Mouse (Mus musculus) embryonic facial prominence, embryonic 14.5 days (tissue): Measurements from ENCODE around the gene Kif16b. TPM values are rescaled to one million over a fixed set of nuclear protein-coding genes. Genes with fewer than 3 reads are reported as not detected.

ENCODE experiments used
- ATAC-seq: fragments of 200-750 bp; cut with Nextera tagmentation; 2 replicates; pipeline ENCODE4 v1.8.0; 2017; ENCODE audit warnings: low read depth, moderate number of reproducible peaks, moderate TSS enrichment
- DNase-seq: peaks from one replicate; pipeline ENCODE4 v3.0.0-alpha.2; 2015; ENCODE audit warnings: low spot score
- H3K27ac ChIP-seq: fragments of 300-500 bp; sonication (generic); replicated peaks from 2 replicates; pipeline ENCODE4 v1.5.1; 2014; ENCODE audit warnings: low read depth, mild to moderate bottlenecking, low read length, moderate library complexity
- H3K27me3 ChIP-seq: fragments of 300-500 bp; sonication (generic); replicated peaks from 2 replicates; pipeline ENCODE4 v1.6.1; 2014; ENCODE audit warnings: low read length; ENCODE audit not compliant: control insufficient read depth, insufficient read depth
- H3K36me3 ChIP-seq: fragments of 300-500 bp; sonication (generic); 2 replicates; pipeline ENCODE4 v1.6.1; 2014; ENCODE audit warnings: low read length, mixed read lengths; ENCODE audit not compliant: control insufficient read depth, insufficient read depth
- H3K4me1 ChIP-seq: fragments of 300-500 bp; sonication (generic); 2 replicates; pipeline ENCODE4 v1.6.1; 2014; ENCODE audit warnings: antibody characterized with exemption, low read length; ENCODE audit not compliant: control insufficient read depth, insufficient read depth
- H3K4me2 ChIP-seq: fragments of 300-500 bp; sonication (generic); 2 replicates; pipeline ENCODE4 v1.6.1; 2014; ENCODE audit warnings: low read depth, mild to moderate bottlenecking, low read length, moderate library complexity, mixed read lengths
- H3K4me3 ChIP-seq: fragments of 300-500 bp; sonication (generic); 2 replicates; pipeline ENCODE4 v1.5.1; 2014; ENCODE audit warnings: low read depth, mild to moderate bottlenecking, low read length
- H3K9ac ChIP-seq: fragments of 300-500 bp; sonication (generic); 2 replicates; pipeline ENCODE4 v1.6.1; 2014; ENCODE audit warnings: low read depth, mild to moderate bottlenecking, low read length, moderate library complexity, mixed read lengths
- H3K9me3 ChIP-seq: fragments of 300-500 bp; sonication (generic); 2 replicates; pipeline ENCODE4 v1.6.1; 2016; ENCODE audit warnings: low read length; ENCODE audit not compliant: control insufficient read depth
- WGBS: fragments of 180-500 bp; shearing (Covaris S2); extraction: QIAGEN DNeasy Blood & Tissue Kit; methylation state at CpG from one replicate; pipeline ENCODE4 v1.1.7; 2014; 5-methylcytosine and 5-hydroxymethylcytosine counted together
- polyA plus RNA-seq: library from polyadenylated mRNA; unstranded; fragments of >200 nt; fragmentation: Nextera tagmentation; extraction: Ambion mirVana; gene quantifications from 2 replicates; pipeline ENCODE4 v1.2.1, GENCODE M21; 2014

Kif16b gene
- polyA plus RNA-seq, 1 experiment from 2014 or later, result 10.6 TPM

DNA sequence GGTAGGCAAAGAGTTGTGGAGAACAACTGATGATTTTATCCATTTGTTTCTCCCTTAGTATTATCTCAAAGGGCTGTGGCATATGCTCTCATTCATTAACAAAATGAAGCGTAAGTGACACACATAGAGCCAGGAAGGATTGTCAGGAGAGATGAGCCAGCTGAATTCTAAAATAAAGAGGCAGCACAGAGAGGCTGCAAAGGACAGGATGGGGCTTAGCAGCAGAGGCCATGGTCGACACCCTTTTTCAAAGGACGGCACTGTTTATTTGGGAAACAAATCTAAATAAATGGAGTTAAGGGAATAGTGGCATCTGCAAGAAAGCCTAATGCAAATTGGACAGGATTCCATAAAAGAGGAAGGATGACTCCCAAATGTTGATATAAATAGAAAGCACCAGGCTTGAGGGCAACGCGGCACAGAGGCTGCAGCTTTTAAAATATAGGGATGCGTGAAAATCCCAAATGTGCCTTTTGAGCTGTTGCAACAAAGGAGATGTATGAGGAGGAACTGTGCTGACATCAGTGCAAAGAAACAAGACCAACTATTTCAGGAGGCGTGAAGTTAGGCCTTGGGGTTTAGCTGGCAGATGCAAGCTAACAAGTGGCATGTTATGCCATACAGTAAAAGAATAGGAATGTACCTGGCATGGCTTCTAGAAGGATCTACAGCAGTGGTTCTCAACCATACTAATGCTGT, 265.6 kb downstream of the Kif16b start:
- H3K9me3 ChIP-seq, result no peaks in the 10 kb centered on the region
- no peaks in the 10 kb centered on the region for H3K36me3 ChIP-seq
- DNase-seq (no peak), ATAC-seq (no peak)
- no peak overlapping the region for H3K9ac ChIP-seq
- H3K27me3 ChIP-seq, result no peaks in the 10 kb centered on the region
- H3K4me2 ChIP-seq, result no peak overlapping the region
- H3K4me3 ChIP-seq, result no peak overlapping the region
- no peaks in the 10 kb centered on the region for H3K4me1 ChIP-seq
- WGBS, result 80% methylated on average over 7 of the region's 7 CpGs
- no peak overlapping the region for H3K27ac ChIP-seq

- no peak overlapping the region for H3K27ac ChIP-seq
- H3K27me3 ChIP-seq, result no peaks in the 10 kb centered on the region
- whole genome bisulfite sequencing, result 74% methylated on average over 6 of the region's 6 CpGs
- H3K36me3 ChIP-seq, result no peaks in the 10 kb centered on the region
- DNase-seq (no peak), ATAC-seq (no peak)
- H3K4me1 ChIP-seq, result no peaks in the 10 kb centered on the region
- H3K4me3 ChIP-seq, result no peak overlapping the region
- H3K9me3 ChIP-seq, result no peaks in the 10 kb centered on the region
- H3K9ac ChIP-seq, result no peak overlapping the region
- no peak overlapping the region for H3K4me2 ChIP-seq
Measured at GRCm38 (mm10) chr2:142633996-142634559, 267.3 kb downstream of the Kif16b start.

GRCm38 (mm10) chr2:142629523-142630312, 271.6 kb downstream of the Kif16b start:
- Histone ChIP-seq H3K27ac (no peak overlapping the region), H3K9ac (no peak overlapping the region), H3K4me1 (no peaks in the 10 kb centered on the region), H3K27me3 (no peaks in the 10 kb centered on the region), H3K9me3 (no peaks in the 10 kb centered on the region), H3K4me2 (no peak overlapping the region), H3K4me3 (no peak overlapping the region), H3K36me3 (no peaks in the 10 kb centered on the region)
- no peak for DNase-seq
- 83% methylated on average over 2 of the region's 2 CpGs for WGBS
- ATAC-seq, result no peak

DNA sequence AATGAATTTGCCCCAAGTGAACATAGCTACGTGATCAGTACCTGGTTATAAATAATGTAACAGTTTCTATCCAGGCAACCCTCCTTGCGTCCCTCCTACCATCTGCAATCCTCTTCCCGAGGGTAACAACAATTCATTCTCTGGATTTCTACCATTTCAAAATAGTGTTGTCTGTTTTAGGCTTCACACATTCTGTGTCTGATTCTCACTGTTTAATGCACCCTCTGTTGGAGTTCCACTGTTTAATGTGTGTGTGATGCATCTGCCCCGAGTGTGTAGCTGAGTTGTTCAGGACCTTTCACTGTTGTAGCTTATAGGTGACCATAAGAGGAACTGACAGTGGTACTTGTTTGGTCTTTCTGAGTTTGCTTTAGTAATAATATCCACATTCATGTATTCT, 275.6 kb downstream of the Kif16b start:
- Histone ChIP-seq H3K4me1 (no peaks in the 10 kb centered on the region), H3K27me3 (no peaks in the 10 kb centered on the region), H3K27ac (no peak overlapping the region), H3K9me3 (no peaks in the 10 kb centered on the region), H3K4me3 (no peak overlapping the region), H3K9ac (no peak overlapping the region), H3K36me3 (no peaks in the 10 kb centered on the region), H3K4me2 (no peak overlapping the region)
- ATAC-seq, result no peak
- DNase-seq, result no peak
- 84% methylated on average over 4 of the region's 4 CpGs for WGBS

DNA sequence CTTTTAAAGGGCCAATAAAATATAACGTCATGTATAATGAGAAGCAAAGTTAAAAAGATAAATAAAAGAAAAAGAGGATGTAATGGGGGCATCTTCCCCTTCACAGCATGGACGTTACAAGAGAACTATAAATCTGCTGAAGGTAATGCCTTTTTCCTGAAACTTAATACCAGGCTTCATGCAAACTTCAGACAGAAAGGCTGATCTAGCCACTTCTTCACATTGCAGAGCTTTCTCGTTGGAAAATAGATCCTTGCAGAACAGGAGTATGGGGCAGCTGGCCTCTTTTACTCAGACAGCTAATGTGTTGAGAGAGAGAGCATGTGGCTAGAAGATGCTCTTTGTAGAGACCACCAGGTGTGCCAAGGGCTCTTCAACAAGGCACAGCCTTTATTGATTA, 276.2 kb downstream of the Kif16b start:
- Histone ChIP-seq H3K9me3 (no peaks in the 10 kb centered on the region), H3K27ac (no peak overlapping the region), H3K27me3 (no peaks in the 10 kb centered on the region), H3K4me2 (no peak overlapping the region), H3K9ac (no peak overlapping the region), H3K36me3 (no peaks in the 10 kb centered on the region), H3K4me1 (no peaks in the 10 kb centered on the region), H3K4me3 (no peak overlapping the region)
- DNase-seq (no peak), ATAC-seq (no peak)
- WGBS, result 36% methylated on average over 3 of the region's 3 CpGs

GRCm38 (mm10) chr2:142624254-142624653, 277.1 kb downstream of the Kif16b start:
- Histone ChIP-seq H3K9me3 (no peaks in the 10 kb centered on the region), H3K27me3 (no peaks in the 10 kb centered on the region), H3K27ac (no peak overlapping the region), H3K4me1 (no peaks in the 10 kb centered on the region), H3K36me3 (peaks cover 4% of the 10 kb centered on the region; the same call in 1 of the 2 replicates), H3K4me2 (no peak overlapping the region), H3K9ac (no peak overlapping the region), H3K4me3 (no peak overlapping the region)
- WGBS, result 73% methylated on average over 2 of the region's 2 CpGs
- DNase-seq (no peak), ATAC-seq (no peak; the same call in 1 of the 2 replicates)

DNA sequence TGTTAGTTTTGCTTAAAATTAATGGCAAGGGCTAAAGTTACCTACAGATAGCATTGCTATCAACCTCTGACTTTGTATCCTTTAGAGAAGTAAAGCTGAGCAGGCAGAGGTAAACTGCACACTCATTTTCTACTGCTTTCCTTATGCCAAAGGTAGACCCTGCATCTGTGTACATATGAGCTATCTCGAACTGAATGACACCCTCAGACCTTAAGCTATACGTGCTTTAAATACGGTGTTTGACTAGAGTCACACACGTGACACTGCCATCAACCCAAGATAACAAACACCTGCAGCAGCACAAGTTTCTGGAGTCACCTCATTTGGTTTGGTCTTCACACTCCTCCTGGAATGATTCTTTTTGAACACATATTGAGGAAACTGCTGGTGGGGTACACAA, 280.2 kb downstream of the Kif16b start:
- H3K36me3 ChIP-seq, result peaks cover 4% of the 10 kb centered on the region; the same call in 1 of the 2 replicates
- no peaks in the 10 kb centered on the region for H3K27me3 ChIP-seq
- no peak overlapping the region for H3K4me2 ChIP-seq
- DNase-seq (no peak), ATAC-seq (no peak)
- no peak overlapping the region for H3K9ac ChIP-seq
- WGBS, result 88% methylated on average over 4 of the region's 4 CpGs
- no peak overlapping the region for H3K4me3 ChIP-seq
- no peaks in the 10 kb centered on the region for H3K9me3 ChIP-seq
- H3K4me1 ChIP-seq, result no peaks in the 10 kb centered on the region
- no peak overlapping the region for H3K27ac ChIP-seq

DNA sequence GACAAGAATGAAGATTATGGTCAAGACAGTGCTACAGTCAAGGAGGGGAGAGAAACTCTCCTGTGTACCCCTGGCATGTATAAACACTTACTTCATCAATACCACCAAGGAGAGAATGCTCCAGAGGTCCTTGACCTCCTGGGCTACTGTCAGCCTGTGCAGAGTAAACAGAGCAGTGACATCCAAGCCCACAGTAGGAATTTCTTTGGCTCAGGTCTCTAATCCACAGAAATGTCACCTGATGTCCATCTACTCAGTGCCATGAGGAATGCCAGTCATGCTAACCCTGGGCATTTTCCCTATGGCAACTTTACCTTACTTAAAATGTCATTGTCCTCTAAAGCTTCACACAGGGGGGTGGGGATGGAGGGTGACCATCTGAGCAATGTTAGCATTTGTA, 281.4 kb downstream of the Kif16b start:
- ATAC-seq (no peak), DNase-seq (no peak)
- Histone ChIP-seq H3K9ac (no peak overlapping the region), H3K4me2 (no peak overlapping the region), H3K4me3 (no peak overlapping the region), H3K27me3 (no peaks in the 10 kb centered on the region), H3K27ac (no peak overlapping the region), H3K36me3 (peaks cover 4% of the 10 kb centered on the region; the same call in 1 of the 2 replicates), H3K4me1 (no peaks in the 10 kb centered on the region), H3K9me3 (no peaks in the 10 kb centered on the region)
